Mouse (Mus musculus): ENCODE data around the gene Ugp2. TPM values are rescaled to one million over a fixed set of nuclear protein-coding genes. Genes with fewer than 3 reads are reported as not detected.

The Ugp2 gene
- polyA plus RNA-seq, 1 experiment from 2014 or later, result 67.8 TPM

DNA sequence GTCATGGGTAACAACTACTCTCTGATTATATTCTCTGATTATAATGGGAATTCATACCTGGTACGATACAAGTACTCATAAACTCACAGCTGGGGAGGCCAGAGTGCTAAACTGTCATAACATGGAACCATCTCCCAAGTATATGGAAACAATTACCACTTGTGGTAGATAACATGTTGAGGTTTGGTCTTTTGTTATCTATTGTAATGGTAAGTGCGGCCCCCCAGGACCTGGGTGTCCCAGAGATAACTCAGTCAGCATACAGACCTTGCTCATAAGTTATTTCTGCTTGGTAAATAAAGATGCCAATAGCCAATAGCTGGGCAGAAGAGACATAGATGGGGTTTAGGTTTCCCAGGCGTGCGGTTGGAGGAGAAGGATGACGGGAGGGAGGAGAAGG is 27.5 kb downstream of the Ugp2 start:
- no peaks in the 10 kb centered on the region for H3K9me3 ChIP-seq (ENCODE audit: control insufficient read depth, low read length)
- ATAC-seq (ENCODE audit: low FRiP score), result no peak

DNA sequence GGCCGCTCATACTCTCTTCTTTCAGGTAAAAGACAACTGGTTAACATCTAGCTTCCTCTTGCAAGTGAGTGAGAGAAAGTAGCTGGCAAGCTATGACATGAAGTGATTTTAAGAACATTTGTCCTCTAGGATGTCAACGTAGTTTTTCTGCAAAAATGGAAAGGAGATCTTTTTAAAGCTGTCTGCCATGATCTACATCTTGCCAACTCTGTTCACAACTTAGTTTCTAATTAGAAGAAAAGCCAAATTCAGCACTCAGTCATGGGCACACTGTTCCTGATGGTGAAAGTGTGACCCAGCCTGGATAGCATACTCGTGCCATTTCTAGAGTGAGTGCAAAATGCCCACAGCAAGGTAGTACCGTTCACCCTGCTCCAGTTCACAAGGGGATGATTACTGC is 31.9 kb downstream of the Ugp2 start:
- H3K36me3 ChIP-seq (replicated peaks; ENCODE audit: control insufficient read depth, insufficient read depth), result peaks cover 18% of the 10 kb centered on the region
- no peak overlapping the region for H3K4me3 ChIP-seq (replicated peaks; ENCODE audit: low read length)
- no peaks in the 10 kb centered on the region for H3K4me1 ChIP-seq (replicated peaks; ENCODE audit: control insufficient read depth, insufficient read depth, low read length)
- H3K9ac ChIP-seq, result no peak overlapping the region
- WGBS, result 96% methylated on average over 4 of the region's 4 CpGs
- no peak overlapping the region for H3K4me2 ChIP-seq (replicated peaks)
- DNase-seq (ENCODE audit: low spot score) (no peak), ATAC-seq (ENCODE audit: low FRiP score) (no peak)
- H3K27me3 ChIP-seq (ENCODE audit: control insufficient read depth, insufficient read depth, low read length), result no peaks in the 10 kb centered on the region
- H3K27ac ChIP-seq, result no peak overlapping the region
- no peaks in the 10 kb centered on the region for H3K9me3 ChIP-seq (ENCODE audit: control insufficient read depth, low read length)

More for the DNA sequence above, 27.5 kb downstream of the Ugp2 start:
- Histone ChIP-seq H3K36me3 (replicated peaks; ENCODE audit: control insufficient read depth, insufficient read depth) (peaks cover 33% of the 10 kb centered on the region), H3K9ac (no peak overlapping the region), H3K27me3 (ENCODE audit: control insufficient read depth, insufficient read depth, low read length) (no peaks in the 10 kb centered on the region), H3K4me3 (replicated peaks; ENCODE audit: low read length) (no peak overlapping the region), H3K4me1 (replicated peaks; ENCODE audit: control insufficient read depth, insufficient read depth, low read length) (no peaks in the 10 kb centered on the region), H3K27ac (no peak overlapping the region), H3K4me2 (replicated peaks) (no peak overlapping the region)
- 99% methylated on average over 5 of the region's 5 CpGs for WGBS
- no peak for DNase-seq (ENCODE audit: low spot score)

- H3K4me1 ChIP-seq (replicated peaks; ENCODE audit: control insufficient read depth, insufficient read depth, low read length), result no peaks in the 10 kb centered on the region
- 84% methylated on average over 1 of the region's 1 CpGs for WGBS
- no peak overlapping the region for H3K4me2 ChIP-seq (replicated peaks)
- peaks cover 16% of the 10 kb centered on the region for H3K36me3 ChIP-seq (replicated peaks; ENCODE audit: control insufficient read depth, insufficient read depth)
- H3K27me3 ChIP-seq (ENCODE audit: control insufficient read depth, insufficient read depth, low read length), result no peaks in the 10 kb centered on the region
- H3K4me3 ChIP-seq (replicated peaks; ENCODE audit: low read length), result no peak overlapping the region
- H3K27ac ChIP-seq, result no peak overlapping the region
- no peak overlapping the region for H3K9ac ChIP-seq
- ATAC-seq (ENCODE audit: low FRiP score) (no peak), DNase-seq (ENCODE audit: low spot score) (no peak)
- H3K9me3 ChIP-seq (ENCODE audit: control insufficient read depth, low read length), result no peaks in the 10 kb centered on the region
Observed at GRCm38 (mm10) chr11:21337855-21338254, 33.1 kb downstream of the Ugp2 start.

DNA sequence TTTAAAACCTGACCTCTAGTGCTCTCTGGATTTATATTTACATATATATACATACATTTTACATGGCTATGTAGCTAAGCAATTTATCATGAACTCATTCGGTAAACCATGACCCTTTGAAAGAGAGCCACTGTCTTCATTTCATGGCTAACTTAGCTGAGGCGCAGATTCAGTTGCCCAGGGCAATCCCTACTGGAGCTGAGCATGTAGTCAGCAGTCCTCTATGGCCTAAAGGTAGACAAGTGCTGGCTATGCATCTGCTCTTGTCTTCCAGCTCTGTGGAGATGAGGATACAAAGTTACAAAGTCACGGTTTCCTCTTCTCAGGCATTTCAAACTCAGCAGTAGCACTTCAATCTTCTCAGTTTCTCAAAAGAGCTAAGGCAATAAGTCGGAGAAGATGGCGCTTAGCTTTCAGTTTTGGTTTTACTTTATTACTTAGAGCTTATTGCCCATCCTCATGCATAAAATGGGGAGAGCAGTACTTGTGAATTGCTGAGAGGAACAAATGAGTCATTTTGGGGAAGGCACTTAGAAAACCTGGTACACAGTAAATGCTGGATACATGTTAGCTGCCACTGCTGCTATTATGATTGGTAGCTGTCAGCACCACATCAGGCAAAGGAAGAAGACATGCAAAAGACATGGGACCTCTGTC is 38.2 kb downstream of the Ugp2 start:
- Histone ChIP-seq H3K27ac (no peak overlapping the region), H3K36me3 (replicated peaks; ENCODE audit: control insufficient read depth, insufficient read depth) (peaks cover 46% of the 10 kb centered on the region), H3K9ac (no peak overlapping the region), H3K4me1 (replicated peaks; ENCODE audit: control insufficient read depth, insufficient read depth, low read length) (no peaks in the 10 kb centered on the region), H3K4me3 (replicated peaks; ENCODE audit: low read length) (no peak overlapping the region), H3K9me3 (ENCODE audit: control insufficient read depth, low read length) (no peaks in the 10 kb centered on the region), H3K4me2 (replicated peaks) (no peak overlapping the region), H3K27me3 (ENCODE audit: control insufficient read depth, insufficient read depth, low read length) (no peaks in the 10 kb centered on the region)
- DNase-seq (ENCODE audit: low spot score), result no peak
- ATAC-seq (ENCODE audit: low FRiP score), result no peak
- WGBS, result 92% methylated on average over 5 of the region's 5 CpGs

- Histone ChIP-seq H3K36me3 (replicated peaks; ENCODE audit: control insufficient read depth, insufficient read depth) (peaks cover 54% of the 10 kb centered on the region), H3K27ac (no peak overlapping the region), H3K4me1 (replicated peaks; ENCODE audit: control insufficient read depth, insufficient read depth, low read length) (no peaks in the 10 kb centered on the region)
Observed at GRCm38 (mm10) chr11:21328141-21328540, 42.9 kb downstream of the Ugp2 start.

DNA sequence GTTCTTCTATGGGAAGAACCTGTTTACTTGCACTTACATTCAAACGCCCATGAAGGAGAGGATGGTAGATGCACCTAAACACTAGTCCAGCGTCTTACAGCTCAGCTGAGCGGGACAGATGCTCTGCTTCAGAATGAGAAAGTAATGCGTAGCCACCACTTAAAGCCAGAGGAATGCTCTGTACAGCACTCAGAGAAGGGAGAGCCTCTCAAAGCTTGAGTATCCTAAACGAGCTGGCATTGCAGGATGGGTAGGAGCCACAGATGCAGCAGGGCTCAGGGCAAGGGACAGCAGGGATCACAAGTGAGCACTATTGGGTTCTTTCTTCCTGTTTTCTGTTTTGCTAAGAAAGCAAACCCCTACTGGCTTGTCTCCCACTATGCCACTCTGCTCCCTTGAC is 43.5 kb downstream of the Ugp2 start:
- Histone ChIP-seq H3K36me3 (replicated peaks; ENCODE audit: control insufficient read depth, insufficient read depth) (peaks cover 53% of the 10 kb centered on the region), H3K4me2 (replicated peaks) (no peak overlapping the region), H3K4me1 (replicated peaks; ENCODE audit: control insufficient read depth, insufficient read depth, low read length) (no peaks in the 10 kb centered on the region), H3K27ac (no peak overlapping the region), H3K27me3 (ENCODE audit: control insufficient read depth, insufficient read depth, low read length) (no peaks in the 10 kb centered on the region), H3K9me3 (ENCODE audit: control insufficient read depth, low read length) (no peaks in the 10 kb centered on the region), H3K4me3 (replicated peaks; ENCODE audit: low read length) (no peak overlapping the region), H3K9ac (no peak overlapping the region)
- DNase-seq (ENCODE audit: low spot score) (no peak), ATAC-seq (ENCODE audit: low FRiP score) (no peak)
- WGBS, result 91% methylated on average over 5 of the region's 5 CpGs

More at GRCm38 (mm10) chr11:21328141-21328540, 42.9 kb downstream of the Ugp2 start:
- Histone ChIP-seq H3K9me3 (ENCODE audit: control insufficient read depth, low read length) (no peaks in the 10 kb centered on the region), H3K27me3 (ENCODE audit: control insufficient read depth, insufficient read depth, low read length) (no peaks in the 10 kb centered on the region), H3K9ac (no peak overlapping the region), H3K4me3 (replicated peaks; ENCODE audit: low read length) (no peak overlapping the region), H3K4me2 (replicated peaks) (no peak overlapping the region)
- DNase-seq (ENCODE audit: low spot score), result no peak
- 92% methylated on average over 5 of the region's 5 CpGs for WGBS
- ATAC-seq (ENCODE audit: low FRiP score), result no peak

GRCm38 (mm10) chr11:21326770-21327169 is 44.2 kb downstream of the Ugp2 start:
- no peak overlapping the region for H3K4me3 ChIP-seq (replicated peaks; ENCODE audit: low read length)
- no peak overlapping the region for H3K9ac ChIP-seq
- no peaks in the 10 kb centered on the region for H3K27me3 ChIP-seq (ENCODE audit: control insufficient read depth, insufficient read depth, low read length)
- H3K36me3 ChIP-seq (replicated peaks; ENCODE audit: control insufficient read depth, insufficient read depth), result peaks cover 54% of the 10 kb centered on the region
- H3K4me1 ChIP-seq (replicated peaks; ENCODE audit: control insufficient read depth, insufficient read depth, low read length), result no peaks in the 10 kb centered on the region
- DNase-seq (ENCODE audit: low spot score) (no peak), ATAC-seq (ENCODE audit: low FRiP score) (0 out of 2 replicates have a peak, but pooled peaks have one; percentile 48)
- H3K4me2 ChIP-seq (replicated peaks), result no peak overlapping the region
- H3K9me3 ChIP-seq (ENCODE audit: control insufficient read depth, low read length), result no peaks in the 10 kb centered on the region
- H3K27ac ChIP-seq, result no peak overlapping the region
- 63% methylated on average over 2 of the region's 2 CpGs for WGBS

GRCm38 (mm10) chr11:21325781-21326180 is 45.2 kb downstream of the Ugp2 start:
- Histone ChIP-seq H3K36me3 (replicated peaks; ENCODE audit: control insufficient read depth, insufficient read depth) (peaks cover 61% of the 10 kb centered on the region), H3K9me3 (ENCODE audit: control insufficient read depth, low read length) (no peaks in the 10 kb centered on the region), H3K4me3 (replicated peaks; ENCODE audit: low read length) (no peak overlapping the region), H3K9ac (no peak overlapping the region), H3K27me3 (ENCODE audit: control insufficient read depth, insufficient read depth, low read length) (no peaks in the 10 kb centered on the region), H3K4me2 (replicated peaks) (no peak overlapping the region), H3K4me1 (replicated peaks; ENCODE audit: control insufficient read depth, insufficient read depth, low read length) (no peaks in the 10 kb centered on the region), H3K27ac (no peak overlapping the region)
- no peak for DNase-seq (ENCODE audit: low spot score)
- 95% methylated on average over 5 of the region's 5 CpGs for WGBS
- no peak for ATAC-seq (ENCODE audit: low FRiP score)

DNA sequence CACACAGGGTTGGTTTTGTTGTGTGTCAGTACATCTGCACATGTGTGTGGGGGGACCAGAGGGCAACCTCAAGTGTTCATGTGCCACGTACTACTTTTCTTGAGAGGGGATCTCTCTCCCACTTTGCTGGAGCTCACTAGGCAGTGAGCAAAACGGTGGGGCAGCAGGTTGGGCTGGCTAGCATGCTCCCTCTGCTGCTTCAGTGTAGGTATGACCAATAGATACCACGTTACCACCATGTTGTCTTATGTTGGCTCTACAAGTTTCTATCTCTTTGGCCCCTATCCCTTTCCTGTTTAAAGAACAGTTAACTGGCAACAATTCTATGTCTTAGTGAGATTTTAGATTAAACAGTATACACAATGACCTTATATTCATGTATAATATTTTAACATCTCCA is 48.7 kb downstream of the Ugp2 start:
- no peak for DNase-seq (ENCODE audit: low spot score)
- no peaks in the 10 kb centered on the region for H3K4me1 ChIP-seq (replicated peaks; ENCODE audit: control insufficient read depth, insufficient read depth, low read length)
- no peak overlapping the region for H3K9ac ChIP-seq
- peaks cover 45% of the 10 kb centered on the region for H3K36me3 ChIP-seq (replicated peaks; ENCODE audit: control insufficient read depth, insufficient read depth)
- H3K27ac ChIP-seq, result no peak overlapping the region
- H3K27me3 ChIP-seq (ENCODE audit: control insufficient read depth, insufficient read depth, low read length), result no peaks in the 10 kb centered on the region
- 85% methylated on average over 3 of the region's 3 CpGs for WGBS
- no peak for ATAC-seq (ENCODE audit: low FRiP score)
- no peaks in the 10 kb centered on the region for H3K9me3 ChIP-seq (ENCODE audit: control insufficient read depth, low read length)
- H3K4me2 ChIP-seq (replicated peaks), result no peak overlapping the region
- no peak overlapping the region for H3K4me3 ChIP-seq (replicated peaks; ENCODE audit: low read length)

DNA sequence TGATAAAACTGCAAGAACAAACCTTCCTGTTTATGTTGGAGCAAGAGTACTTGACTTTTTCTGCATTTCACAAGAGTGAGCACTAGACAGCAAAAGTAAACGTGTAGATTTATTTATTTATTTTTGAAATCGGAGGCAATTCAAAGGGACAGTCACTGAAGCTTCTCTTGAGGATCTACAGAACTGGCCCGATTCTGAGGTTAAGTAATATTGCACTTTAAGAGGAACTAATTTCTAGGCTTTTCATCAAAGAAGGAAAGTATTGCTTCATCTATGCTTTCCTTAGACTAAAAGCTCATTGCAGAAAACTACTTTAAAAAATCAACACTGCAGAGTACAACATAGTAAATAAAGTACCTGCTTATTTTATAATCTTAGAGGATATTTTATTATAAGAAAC is 49.4 kb downstream of the Ugp2 start:
- DNase-seq (ENCODE audit: low spot score) (no peak), ATAC-seq (ENCODE audit: low FRiP score) (no peak)
- H3K4me2 ChIP-seq (replicated peaks), result no peak overlapping the region
- no peak overlapping the region for H3K9ac ChIP-seq
- no peaks in the 10 kb centered on the region for H3K9me3 ChIP-seq (ENCODE audit: control insufficient read depth, low read length)
- 86% methylated on average over 3 of the region's 3 CpGs for WGBS
- H3K27ac ChIP-seq, result no peak overlapping the region
- H3K27me3 ChIP-seq (ENCODE audit: control insufficient read depth, insufficient read depth, low read length), result no peaks in the 10 kb centered on the region
- H3K36me3 ChIP-seq (replicated peaks; ENCODE audit: control insufficient read depth, insufficient read depth), result peaks cover 45% of the 10 kb centered on the region
- no peaks in the 10 kb centered on the region for H3K4me1 ChIP-seq (replicated peaks; ENCODE audit: control insufficient read depth, insufficient read depth, low read length)
- H3K4me3 ChIP-seq (replicated peaks; ENCODE audit: low read length), result no peak overlapping the region
